Mouse (Mus musculus): ENCODE results near the gene Knop1. TPM values are rescaled to one million over a fixed set of nuclear protein-coding genes. Genes with fewer than 3 reads are reported as not detected.
A peak's percentile ranks its signal among the peaks of the same experiment; 100 is the strongest.

Knop1 gene
- polyA plus RNA-seq, 1 experiment = 13.0 TPM

DNA sequence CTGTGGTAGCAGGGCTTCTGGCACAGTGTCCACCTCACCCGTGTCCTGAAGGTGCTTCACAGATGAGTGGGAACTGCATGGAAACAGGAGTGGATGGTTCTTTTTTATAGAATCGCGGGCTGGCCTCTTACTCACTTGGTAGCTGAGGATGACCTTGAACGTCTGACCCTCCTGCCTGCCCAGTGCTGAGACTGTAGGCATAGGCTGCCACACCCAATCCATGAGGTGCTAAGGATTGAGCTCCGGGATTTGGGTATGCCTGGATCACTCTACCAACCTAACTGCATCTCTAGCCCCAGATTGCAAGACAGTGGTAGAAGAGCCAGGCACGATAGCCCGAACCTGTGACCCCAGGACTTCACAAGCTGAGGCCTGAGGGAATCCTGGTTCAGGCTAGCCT lies 38.3 kb downstream of the Knop1 start:
- no peak overlapping the region for H3K4me2 ChIP-seq (ENCODE audit: low read depth)
- H3ac ChIP-seq (ENCODE audit: control insufficient read depth, insufficient read length) = no peak overlapping the region
- H3K4me3 ChIP-seq = no peak overlapping the region
- H3K27me3 ChIP-seq (ENCODE audit: control insufficient read depth, insufficient read depth, insufficient read length) = no peaks in the 10 kb centered on the region
- H3K79me2 ChIP-seq (ENCODE audit: control insufficient read depth, insufficient read depth) = no peaks in the 10 kb centered on the region
- no peak for TF ChIP-seq POLR2A (IDR thresholded peaks at IDR 0.05; ENCODE audit: insufficient read length, low read depth)
- TF ChIP-seq E2F4 (IDR thresholded peaks at IDR 0.05; ENCODE audit: insufficient read depth) = no peak
- no peak for TF ChIP-seq MAX (IDR thresholded peaks at IDR 0.05; ENCODE audit: low read depth)
- TF ChIP-seq MYOD1 (IDR thresholded peaks at IDR 0.05; ENCODE audit: control insufficient read depth in 1 of 3, insufficient read length in 2 of 3, low read depth in 2 of 3) = no peak
- TF ChIP-seq TCF12 (IDR thresholded peaks at IDR 0.05; ENCODE audit: insufficient read depth, poor library complexity, severe bottlenecking) = no peak
- H3K36me3 ChIP-seq (ENCODE audit: control insufficient read depth, insufficient read depth) = peaks cover 7% of the 10 kb centered on the region

DNA sequence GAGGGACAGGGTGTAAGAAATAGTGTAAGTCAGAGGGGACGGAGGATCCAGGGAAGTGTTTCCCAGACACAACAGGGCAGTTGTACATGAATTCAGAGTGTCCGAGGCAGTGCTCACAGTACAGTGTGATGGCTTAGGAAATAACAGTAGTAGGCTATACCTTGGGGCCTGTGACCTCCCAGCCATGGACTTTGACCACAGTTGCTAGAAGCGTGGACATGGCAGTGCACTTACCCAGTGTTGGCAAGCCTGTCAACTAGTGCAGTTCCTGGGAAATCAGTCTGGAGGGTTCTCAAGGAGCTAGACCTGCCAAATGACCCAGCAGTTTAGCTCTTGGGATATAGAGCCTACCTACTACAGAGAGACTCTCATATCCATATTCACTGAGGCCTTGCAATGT lies 39.8 kb downstream of the Knop1 start:
- Histone ChIP-seq H3K79me2 (ENCODE audit: control insufficient read depth, insufficient read depth) (no peaks in the 10 kb centered on the region), H3K36me3 (ENCODE audit: control insufficient read depth, insufficient read depth) (peaks cover 7% of the 10 kb centered on the region), H3K27me3 (ENCODE audit: control insufficient read depth, insufficient read depth, insufficient read length) (no peaks in the 10 kb centered on the region), H3K4me3 (no peak overlapping the region), H3ac (ENCODE audit: control insufficient read depth, insufficient read length) (no peak overlapping the region), H3K4me2 (ENCODE audit: low read depth) (no peak overlapping the region)
- TF ChIP-seq POLR2A (IDR thresholded peaks at IDR 0.05; ENCODE audit: insufficient read length, low read depth) (no peak), SRF (IDR thresholded peaks at IDR 0.05; ENCODE audit: control insufficient read depth, insufficient read length, low read depth) (no peak), TCF3 (IDR thresholded peaks at IDR 0.05; ENCODE audit: insufficient read length, low read depth) (no peak), MYOD1 (IDR thresholded peaks at IDR 0.05; ENCODE audit: control insufficient read depth in 1 of 3, insufficient read length in 2 of 3, low read depth in 2 of 3) (no peak), MYOG (IDR thresholded peaks at IDR 0.05; ENCODE audit: control insufficient read depth in 1 of 3, insufficient read depth in 1 of 3, insufficient read length in 2 of 3, low read depth in 2 of 3) (no peak), USF1 (IDR thresholded peaks at IDR 0.05; ENCODE audit: low read depth) (no peak), POLR2AphosphoS2 (IDR thresholded peaks at IDR 0.05; ENCODE audit: insufficient read length, low read depth) (no peak), MAX (IDR thresholded peaks at IDR 0.05; ENCODE audit: low read depth) (no peak), TCF12 (IDR thresholded peaks at IDR 0.05; ENCODE audit: insufficient read depth, poor library complexity, severe bottlenecking) (no peak)

DNA sequence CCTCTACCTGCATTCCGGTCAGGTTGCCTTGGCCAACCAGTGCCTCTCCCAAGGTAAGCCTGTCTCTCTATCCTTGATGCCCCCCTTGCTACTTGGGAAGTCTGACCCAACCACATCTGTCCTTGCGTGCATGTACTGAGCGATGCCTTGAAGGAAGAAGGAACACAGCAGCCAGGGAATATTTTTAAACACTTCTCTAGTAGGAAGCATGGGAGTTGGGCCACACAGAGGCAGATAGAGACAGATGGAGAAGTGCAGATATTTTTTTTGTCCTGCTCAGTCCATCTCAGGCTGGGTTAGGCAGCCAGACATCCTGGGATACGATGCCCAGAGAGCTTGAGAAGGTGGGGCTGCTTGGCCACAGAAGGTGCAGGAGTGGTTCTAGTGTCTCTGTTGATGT lies 42.5 kb downstream of the Knop1 start:
- Histone ChIP-seq H3K4me2 (ENCODE audit: low read depth) (no peak overlapping the region), H3K36me3 (ENCODE audit: control insufficient read depth, insufficient read depth) (peaks cover 7% of the 10 kb centered on the region), H3K79me2 (ENCODE audit: control insufficient read depth, insufficient read depth) (no peaks in the 10 kb centered on the region), H3K27me3 (ENCODE audit: control insufficient read depth, insufficient read depth, insufficient read length) (no peaks in the 10 kb centered on the region), H3K4me3 (no peak overlapping the region), H3ac (ENCODE audit: control insufficient read depth, insufficient read length) (no peak overlapping the region)
- TF ChIP-seq MAX (IDR thresholded peaks at IDR 0.05; ENCODE audit: low read depth) (no peak), REST (IDR thresholded peaks at IDR 0.05; ENCODE audit: insufficient read depth, insufficient read length) (no peak), USF1 (IDR thresholded peaks at IDR 0.05; ENCODE audit: low read depth) (no peak), MYOG (IDR thresholded peaks at IDR 0.05; ENCODE audit: control insufficient read depth in 1 of 3, insufficient read depth in 1 of 3, insufficient read length in 2 of 3, low read depth in 2 of 3) (no peak), MYOD1 (IDR thresholded peaks at IDR 0.05; ENCODE audit: control insufficient read depth in 1 of 3, insufficient read length in 2 of 3, low read depth in 2 of 3) (no peak), SRF (IDR thresholded peaks at IDR 0.05; ENCODE audit: control insufficient read depth, insufficient read length, low read depth) (no peak), E2F4 (IDR thresholded peaks at IDR 0.05; ENCODE audit: insufficient read depth) (no peak), POLR2AphosphoS2 (IDR thresholded peaks at IDR 0.05; ENCODE audit: insufficient read length, low read depth) (no peak), TCF3 (IDR thresholded peaks at IDR 0.05; ENCODE audit: insufficient read length, low read depth) (no peak), CEBPB (IDR thresholded peaks at IDR 0.05; ENCODE audit: insufficient read depth, poor library complexity, severe bottlenecking) (no peak), TCF12 (IDR thresholded peaks at IDR 0.05; ENCODE audit: insufficient read depth, poor library complexity, severe bottlenecking) (no peak), POLR2A (IDR thresholded peaks at IDR 0.05; ENCODE audit: insufficient read length, low read depth) (no peak)

DNA sequence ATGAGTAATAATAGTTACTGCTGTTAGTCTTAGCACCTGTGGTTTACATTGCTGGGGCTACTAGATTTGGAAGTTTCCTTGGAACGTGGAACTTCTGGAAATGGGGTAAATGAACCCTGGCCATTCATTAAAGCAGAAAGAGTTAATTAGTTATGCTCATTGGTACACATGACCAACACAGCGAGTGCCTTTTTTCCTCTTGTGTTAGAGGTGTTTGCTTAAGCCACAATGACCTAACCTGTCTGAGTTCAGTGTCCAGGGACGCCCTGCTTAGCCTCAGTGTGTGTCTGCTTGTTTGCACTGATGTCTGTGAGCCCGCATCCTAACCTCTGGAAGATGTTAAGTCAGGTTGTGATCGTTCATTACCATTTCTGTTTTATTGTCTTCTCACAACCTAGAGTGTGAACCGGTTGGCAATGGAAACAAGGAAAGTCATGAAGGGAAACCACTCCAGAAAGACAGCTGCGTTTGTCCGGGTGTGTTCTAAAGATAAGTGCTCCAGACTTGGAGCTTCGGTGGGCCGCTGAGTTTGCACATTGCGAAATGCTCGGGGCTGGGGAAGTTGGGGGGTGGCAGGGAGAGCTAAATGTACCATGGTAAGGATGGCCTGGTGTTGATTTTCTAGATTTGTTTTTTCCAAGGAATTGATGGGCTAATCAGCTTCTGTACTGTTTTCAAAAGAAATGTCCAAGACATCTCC lies 44.5 kb downstream of the Knop1 start:
- H3K27me3 ChIP-seq (ENCODE audit: control insufficient read depth, insufficient read depth, insufficient read length) = no peaks in the 10 kb centered on the region
- H3K4me3 ChIP-seq = no peak overlapping the region
- TF ChIP-seq MYOG (IDR thresholded peaks at IDR 0.05; ENCODE audit: control insufficient read depth in 1 of 3, insufficient read depth in 1 of 3, insufficient read length in 2 of 3, low read depth in 2 of 3) (no peak), MAX (IDR thresholded peaks at IDR 0.05; ENCODE audit: low read depth) (no peak), TCF3 (IDR thresholded peaks at IDR 0.05; ENCODE audit: insufficient read length, low read depth) (no peak), E2F4 (IDR thresholded peaks at IDR 0.05; ENCODE audit: insufficient read depth) (no peak), SRF (IDR thresholded peaks at IDR 0.05; ENCODE audit: control insufficient read depth, insufficient read length, low read depth) (no peak), REST (IDR thresholded peaks at IDR 0.05; ENCODE audit: insufficient read depth, insufficient read length) (no peak), POLR2A (IDR thresholded peaks at IDR 0.05; ENCODE audit: insufficient read length, low read depth) (no peak), CEBPB (IDR thresholded peaks at IDR 0.05; ENCODE audit: insufficient read depth, poor library complexity, severe bottlenecking) (no peak), TCF12 (IDR thresholded peaks at IDR 0.05; ENCODE audit: insufficient read depth, poor library complexity, severe bottlenecking) (no peak), MYOD1 (IDR thresholded peaks at IDR 0.05; ENCODE audit: control insufficient read depth in 1 of 3, insufficient read length in 2 of 3, low read depth in 2 of 3) (no peak), USF1 (IDR thresholded peaks at IDR 0.05; ENCODE audit: low read depth) (no peak), POLR2AphosphoS2 (IDR thresholded peaks at IDR 0.05; ENCODE audit: insufficient read length, low read depth) (no peak)
- peaks cover 7% of the 10 kb centered on the region for H3K36me3 ChIP-seq (ENCODE audit: control insufficient read depth, insufficient read depth)
- H3K4me2 ChIP-seq (ENCODE audit: low read depth) = no peak overlapping the region
- H3ac ChIP-seq (ENCODE audit: control insufficient read depth, insufficient read length) = no peak overlapping the region
- H3K79me2 ChIP-seq (ENCODE audit: control insufficient read depth, insufficient read depth) = no peaks in the 10 kb centered on the region

DNA sequence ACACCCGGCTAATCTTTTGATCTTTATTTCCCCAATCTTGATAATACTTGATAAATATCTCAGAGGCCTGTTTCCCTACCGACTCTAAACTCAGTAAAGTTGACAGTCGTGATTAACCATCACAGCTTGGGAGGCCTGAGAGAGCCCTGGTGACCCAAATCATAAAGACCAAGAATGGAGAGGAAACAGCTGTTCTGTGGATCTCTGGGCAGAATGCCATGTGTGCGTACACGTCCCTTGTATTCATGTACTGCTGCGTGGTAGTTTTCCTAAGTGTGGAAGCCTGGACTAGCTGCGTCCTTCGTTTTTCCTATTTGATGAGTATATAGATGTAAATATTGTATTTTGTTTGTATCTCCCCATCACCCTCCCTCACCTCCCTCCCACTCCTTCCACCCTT lies 48.2 kb downstream of the Knop1 start:
- no peaks in the 10 kb centered on the region for H3K36me3 ChIP-seq (ENCODE audit: control insufficient read depth, insufficient read depth)
- no peaks in the 10 kb centered on the region for H3K27me3 ChIP-seq (ENCODE audit: control insufficient read depth, insufficient read depth, insufficient read length)
- H3ac ChIP-seq (ENCODE audit: control insufficient read depth, insufficient read length) = no peak overlapping the region
- no peak overlapping the region for H3K4me3 ChIP-seq
- TF ChIP-seq MYOG (IDR thresholded peaks at IDR 0.05; ENCODE audit: control insufficient read depth in 1 of 3, insufficient read depth in 1 of 3, insufficient read length in 2 of 3, low read depth in 2 of 3) (no peak), TCF12 (IDR thresholded peaks at IDR 0.05; ENCODE audit: insufficient read depth, poor library complexity, severe bottlenecking) (no peak), MYOD1 (IDR thresholded peaks at IDR 0.05; ENCODE audit: control insufficient read depth in 1 of 3, insufficient read length in 2 of 3, low read depth in 2 of 3) (peak in 1 of 3 experiments; percentile 11), SRF (IDR thresholded peaks at IDR 0.05; ENCODE audit: control insufficient read depth, insufficient read length, low read depth) (no peak), POLR2AphosphoS2 (IDR thresholded peaks at IDR 0.05; ENCODE audit: insufficient read length, low read depth) (no peak)
- H3K4me2 ChIP-seq (ENCODE audit: low read depth) = no peak overlapping the region
- no peaks in the 10 kb centered on the region for H3K79me2 ChIP-seq (ENCODE audit: control insufficient read depth, insufficient read depth)

Measured in myocyte (in vitro differentiated cells).